Comparison of ENCODE assay signal across 24 mouse cellular contexts in the genomic region with DNA sequence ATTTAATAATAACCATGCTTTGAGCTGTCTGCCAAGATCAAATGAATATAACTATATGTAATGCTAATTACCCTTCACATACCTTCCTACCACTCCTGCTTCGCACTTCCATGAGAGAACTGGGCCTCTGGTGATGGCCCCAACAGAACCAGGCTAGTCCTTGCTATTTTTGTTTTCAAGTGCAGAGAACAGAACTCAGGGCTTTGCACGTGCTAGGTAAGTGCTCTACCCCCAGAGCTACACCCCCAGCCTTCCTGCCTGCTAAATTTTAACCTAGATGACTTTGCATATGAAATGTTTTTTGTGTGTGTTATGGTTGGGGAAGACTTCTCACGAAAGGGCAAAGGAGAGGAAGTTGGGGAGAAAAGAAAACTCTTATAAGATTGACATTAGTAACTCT. TPM values are rescaled to one million over a fixed set of nuclear protein-coding genes. Genes with fewer than 3 reads are reported as not detected.
DNase-seq lines count a peak whose midpoint lies in the region; ATAC-seq lines count a peak whose summit lies in the region.
"Had no signal": no experiment of that assay in that cellular context is flagged by ENCODE, and none has a peak within 500 bp of the region (broad histone marks: within the 10 kb centered on the region; RNA-seq: fewer than 3 reads in every experiment).

No protein-coding gene starts in this region.

- H3K9me3 ChIP-seq in kidney, embryonic 16.5 days (ENCODE audit: low read length): no peaks in the 10 kb centered on the region
- H3K9me3 ChIP-seq in midbrain, embryonic 13.5 days: no peaks in the 10 kb centered on the region
- H3K9me3 ChIP-seq in midbrain, embryonic 15.5 days: no peaks in the 10 kb centered on the region
- H3K9me3 ChIP-seq: embryonic facial prominence, embryonic 12.5 days; forebrain, embryonic 12.5 days; heart, embryonic 10.5 days; limb, embryonic 12.5 days; liver, embryonic 13.5 days had no signal

- H3K36me3 ChIP-seq in kidney, embryonic 16.5 days (ENCODE audit: insufficient read depth, low read length): no peaks in the 10 kb centered on the region
- H3K36me3 ChIP-seq in midbrain, embryonic 13.5 days: no peaks in the 10 kb centered on the region
- no peaks in the 10 kb centered on the region for H3K36me3 ChIP-seq in midbrain, embryonic 15.5 days (replicated peaks)
- H3K36me3 ChIP-seq in splenic B cell, adult 2 months (ENCODE audit: control insufficient read depth, insufficient read depth, low read length, poor library complexity, severe bottlenecking): no peaks in the 10 kb centered on the region
- H3K36me3 ChIP-seq: embryonic facial prominence, embryonic 12.5 days; forebrain, embryonic 12.5 days; heart, embryonic 10.5 days; limb, embryonic 12.5 days; liver, embryonic 13.5 days had no signal

- no peak overlapping the region for H3K4me2 ChIP-seq in kidney, embryonic 16.5 days (replicated peaks; ENCODE audit: low read depth, low read length)
- no peak overlapping the region for H3K4me2 ChIP-seq in midbrain, embryonic 13.5 days (replicated peaks)
- H3K4me2 ChIP-seq in midbrain, embryonic 15.5 days: no peak overlapping the region
- H3K4me2 ChIP-seq: embryonic facial prominence, embryonic 12.5 days; forebrain, embryonic 12.5 days; hindbrain, embryonic 14.5 days; limb, embryonic 12.5 days; liver, embryonic 13.5 days; midbrain, embryonic 11.5 days had no signal

- H3K9ac ChIP-seq in kidney, embryonic 16.5 days (replicated peaks; ENCODE audit: low read length): no peak overlapping the region
- 0 out of 2 replicates have a peak overlapping the region, but pooled peaks have one; percentile 23 for H3K9ac ChIP-seq in midbrain, embryonic 13.5 days (replicated peaks)
- no peak overlapping the region for H3K9ac ChIP-seq in midbrain, embryonic 15.5 days
- H3K9ac ChIP-seq: embryonic facial prominence, embryonic 12.5 days; forebrain, embryonic 12.5 days; hindbrain, embryonic 14.5 days; limb, embryonic 12.5 days; liver, embryonic 13.5 days had no signal

- peak; percentile 35 for DNase-seq in kidney, adult 11 months
- DNase-seq in brain, adult 2 months (ENCODE audit: low read depth, low spot score): peak; percentile 56
- DNase-seq in splenic B cell, adult 2 months (ENCODE audit: low read depth, low spot score): peak; percentile 22
- DNase-seq in right cerebral cortex, postnatal 10 days (ENCODE audit: low spot score in 2 of 2): no peak
- DNase-seq: adrenal gland, adult 8-10 months; gastrocnemius, postnatal 36 days; heart, postnatal 4 days; liver, embryonic 13.5 days; lung, adult 2 months; lung, postnatal 14 days had no signal

- no peaks in the 10 kb centered on the region for H3K27me3 ChIP-seq in kidney, embryonic 16.5 days (ENCODE audit: insufficient read depth, low read length)
- no peaks in the 10 kb centered on the region for H3K27me3 ChIP-seq in midbrain, embryonic 13.5 days
- no peaks in the 10 kb centered on the region for H3K27me3 ChIP-seq in midbrain, embryonic 15.5 days (replicated peaks)
- no peaks in the 10 kb centered on the region for H3K27me3 ChIP-seq in splenic B cell, adult 2 months (ENCODE audit: control insufficient read depth, insufficient read depth, low read length, poor library complexity, severe bottlenecking)
- H3K27me3 ChIP-seq: embryonic facial prominence, embryonic 12.5 days; limb, embryonic 12.5 days; liver, embryonic 13.5 days had no signal

- H3K4me1 ChIP-seq in kidney, embryonic 16.5 days (ENCODE audit: insufficient read depth, low read length): no peaks in the 10 kb centered on the region
- no peaks in the 10 kb centered on the region for H3K4me1 ChIP-seq in midbrain, embryonic 13.5 days (replicated peaks)
- no peaks in the 10 kb centered on the region for H3K4me1 ChIP-seq in midbrain, embryonic 15.5 days
- H3K4me1 ChIP-seq: embryonic facial prominence, embryonic 12.5 days; forebrain, embryonic 12.5 days; heart, embryonic 10.5 days had no signal

- no peak for ATAC-seq in kidney, embryonic 16.5 days (ENCODE audit: low FRiP score, low TSS enrichment)
- no peak for ATAC-seq in midbrain, embryonic 13.5 days
- ATAC-seq in midbrain, embryonic 15.5 days (replicated peaks): no peak
- ATAC-seq: activated CD4-positive, CD25-positive, alpha-beta regulatory T cell, adult 4 months; inflammation-experienced regulatory T-cells, adult 6 months had no signal

- no peak overlapping the region for H3K27ac ChIP-seq in kidney, embryonic 16.5 days (ENCODE audit: low read length)
- H3K27ac ChIP-seq in midbrain, embryonic 13.5 days: no peak overlapping the region
- H3K27ac ChIP-seq in midbrain, embryonic 15.5 days: no peak overlapping the region
- H3K27ac ChIP-seq: embryonic facial prominence, embryonic 12.5 days; forebrain, embryonic 12.5 days; heart, embryonic 10.5 days; hindbrain, embryonic 14.5 days; layer of hippocampus, adult 2 months; limb, embryonic 12.5 days; liver, embryonic 13.5 days had no signal

- 47% methylated on average over 3 of the region's 3 CpGs for WGBS in kidney, embryonic 16.5 days
- WGBS in midbrain, embryonic 13.5 days: 56% methylated on average over 3 of the region's 3 CpGs
- 66% methylated on average over 3 of the region's 3 CpGs for WGBS in midbrain, embryonic 15.5 days

- no peak overlapping the region for H3K4me3 ChIP-seq in kidney, embryonic 16.5 days (ENCODE audit: low read length)
- H3K4me3 ChIP-seq in midbrain, embryonic 13.5 days (replicated peaks): no peak overlapping the region
- no peak overlapping the region for H3K4me3 ChIP-seq in midbrain, embryonic 15.5 days
- H3K4me3 ChIP-seq: embryonic facial prominence, embryonic 12.5 days; forebrain, embryonic 12.5 days; heart, embryonic 10.5 days; layer of hippocampus, adult 2 months; limb, embryonic 12.5 days; liver, embryonic 13.5 days had no signal

RNA-seq across cellular contexts. Expression of gene BC049352, which starts 0.7 kb away (rescaled TPM):
- 0.15 TPM in 1 of 2 replicates, not detected in the other for polyA plus RNA-seq in kidney, embryonic 16.5 days (2015; fragmentation: Nextera tagmentation; extraction: Ambion mirVana)
- polyA plus RNA-seq in midbrain, embryonic 13.5 days (2015; fragmentation: Nextera tagmentation; extraction: Ambion mirVana): not detected in 2 replicates
- polyA plus RNA-seq in midbrain, embryonic 15.5 days (2015; fragmentation: Nextera tagmentation; extraction: Ambion mirVana): not detected in 2 replicates
- polyA plus RNA-seq: heart, embryonic 10.5 days; hindbrain, embryonic 14.5 days; limb, embryonic 12.5 days; lung, adult 2 months; midbrain, embryonic 11.5 days; neural tube, embryonic 11.5 days; stomach, embryonic 14.5 days had no signal

RNA-seq across cellular contexts. Expression of gene Tmprss4, which starts 21.4 kb away (rescaled TPM):
- polyA plus RNA-seq in kidney, embryonic 16.5 days (2015; fragmentation: Nextera tagmentation; extraction: Ambion mirVana): 0.33 and 0.61 TPM in 2 replicates
- not detected in 2 replicates for polyA plus RNA-seq in midbrain, embryonic 13.5 days (2015; fragmentation: Nextera tagmentation; extraction: Ambion mirVana)
- polyA plus RNA-seq in midbrain, embryonic 15.5 days (2015; fragmentation: Nextera tagmentation; extraction: Ambion mirVana): not detected in 2 replicates
- polyA plus RNA-seq: activated CD4-positive, CD25-positive, alpha-beta regulatory T cell, adult 4 months; heart, embryonic 10.5 days; hindbrain, embryonic 14.5 days; inflammation-experienced regulatory T-cells, adult 6 months; limb, embryonic 12.5 days; midbrain, embryonic 11.5 days; neural tube, embryonic 11.5 days had no signal

RNA-seq across cellular contexts. Expression of gene Scn4b, which starts 44.3 kb away (rescaled TPM):
- 0.91 and 1.0 TPM in 2 replicates for polyA plus RNA-seq in kidney, embryonic 16.5 days (2015; fragmentation: Nextera tagmentation; extraction: Ambion mirVana)
- 0.13 and 0.17 TPM in 2 replicates for polyA plus RNA-seq in midbrain, embryonic 13.5 days (2015; fragmentation: Nextera tagmentation; extraction: Ambion mirVana)
- 0.30 and 0.42 TPM in 2 replicates for polyA plus RNA-seq in midbrain, embryonic 15.5 days (2015; fragmentation: Nextera tagmentation; extraction: Ambion mirVana)
- polyA plus RNA-seq: activated CD4-positive, CD25-positive, alpha-beta regulatory T cell, adult 4 months; inflammation-experienced regulatory T-cells, adult 6 months; stomach, embryonic 14.5 days had no signal

Comparison
In these comparisons a context has a peak if more than half of its experiments do, and no peak if none do; other contexts are left out.
1. DNase-seq: peak in kidney, adult 11 months (single experiment), brain, adult 2 months (single experiment) and splenic B cell, adult 2 months (single experiment); none in right cerebral cortex, postnatal 10 days (0 of 2).